Mouse (Mus musculus): ENCODE measurements around the gene Gm44973.
"Not testable (repeated sequence)": the region's sequence is repeated elsewhere in the genome, so short reads cannot be mapped to it uniquely, and the experiment has no call there.

Gm44973 gene

GRCm38 (mm10) chr7:5052438-5052837 lies 37.1 kb downstream of the Gm44973 start:
- DNase-seq: no peak

DNA sequence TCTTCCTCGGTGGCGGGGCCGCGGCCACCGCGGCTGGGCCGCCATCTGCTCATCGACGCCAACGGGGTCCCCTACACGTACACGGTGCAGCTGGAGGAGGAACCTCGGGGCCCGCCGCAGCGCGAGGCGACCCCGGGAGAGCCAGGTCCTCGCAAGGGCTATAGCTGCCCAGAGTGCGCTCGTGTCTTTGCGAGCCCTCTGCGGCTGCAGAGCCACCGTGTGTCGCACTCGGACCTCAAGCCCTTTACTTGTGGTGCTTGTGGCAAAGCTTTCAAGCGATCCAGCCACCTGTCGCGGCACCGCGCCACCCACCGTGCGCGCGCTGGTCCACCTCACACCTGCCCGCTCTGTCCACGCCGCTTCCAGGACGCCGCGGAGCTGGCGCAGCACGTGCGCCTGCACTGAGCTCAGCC lies 37.6 kb downstream of the Gm44973 start:
- DNase-seq: no peak

- DNase-seq: no peak
These were observed 38.3 kb downstream of the Gm44973 start for GRCm38 (mm10) chr7:5053456-5054179.

DNA sequence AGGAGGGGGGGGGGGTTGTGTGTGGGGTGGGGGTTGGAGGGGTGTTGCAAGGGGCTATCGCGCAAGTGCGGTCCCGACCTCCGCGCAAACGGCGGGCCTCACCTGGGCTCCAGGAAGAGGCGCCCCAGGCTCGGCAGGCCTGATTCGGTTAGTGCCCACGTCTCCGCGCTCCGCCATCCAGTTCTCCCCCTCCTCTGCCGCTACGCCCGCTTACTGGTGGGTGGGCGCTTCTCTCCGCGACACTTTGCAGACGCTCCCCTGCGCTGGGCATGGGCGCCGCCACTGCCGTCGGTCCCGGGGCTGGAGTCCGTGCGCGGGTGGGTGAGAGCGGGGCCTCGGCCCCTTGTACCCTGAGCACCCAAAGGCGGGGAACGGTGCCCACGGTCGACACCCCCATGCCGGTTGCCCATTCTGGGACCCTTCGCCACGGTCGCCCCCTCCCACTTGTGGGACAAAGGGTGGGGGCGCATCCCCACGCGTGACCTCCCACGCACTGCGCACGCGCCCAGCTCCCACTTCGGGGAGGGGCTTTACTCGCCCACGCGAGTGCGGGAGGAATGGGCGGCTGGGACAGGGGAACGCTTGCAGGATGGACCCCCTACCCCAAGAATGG lies 41.5 kb downstream of the Gm44973 start:
- no peak for DNase-seq

DNA sequence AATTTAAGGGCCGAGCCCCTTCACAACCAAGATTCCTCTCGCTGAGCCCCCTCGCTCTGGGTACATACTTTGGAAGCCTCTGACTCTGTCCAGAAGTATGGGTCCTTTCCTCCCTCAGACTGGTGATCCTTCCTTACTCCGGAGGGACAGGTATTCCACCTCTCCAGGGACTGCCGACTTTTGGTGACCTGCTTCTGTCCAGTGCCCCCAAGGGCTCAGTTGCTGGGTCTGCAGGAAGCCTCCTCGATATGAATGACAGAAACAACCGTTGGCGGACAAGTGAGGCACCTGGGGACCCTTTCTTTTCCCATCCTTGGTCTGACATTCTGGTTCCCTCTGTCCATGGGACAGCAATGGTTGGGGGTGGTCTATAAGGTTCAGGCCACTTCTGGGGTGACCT lies 42.1 kb downstream of the Gm44973 start:
- DNase-seq: no peak

GRCm38 (mm10) chr7:5057804-5058203 lies 42.5 kb downstream of the Gm44973 start:
- no peak for DNase-seq

GRCm38 (mm10) chr7:5058631-5059030 lies 43.3 kb downstream of the Gm44973 start:
- DNase-seq: no peak

- no peak for DNase-seq
These were observed 44.1 kb downstream of the Gm44973 start for GRCm38 (mm10) chr7:5059421-5059820.

DNA sequence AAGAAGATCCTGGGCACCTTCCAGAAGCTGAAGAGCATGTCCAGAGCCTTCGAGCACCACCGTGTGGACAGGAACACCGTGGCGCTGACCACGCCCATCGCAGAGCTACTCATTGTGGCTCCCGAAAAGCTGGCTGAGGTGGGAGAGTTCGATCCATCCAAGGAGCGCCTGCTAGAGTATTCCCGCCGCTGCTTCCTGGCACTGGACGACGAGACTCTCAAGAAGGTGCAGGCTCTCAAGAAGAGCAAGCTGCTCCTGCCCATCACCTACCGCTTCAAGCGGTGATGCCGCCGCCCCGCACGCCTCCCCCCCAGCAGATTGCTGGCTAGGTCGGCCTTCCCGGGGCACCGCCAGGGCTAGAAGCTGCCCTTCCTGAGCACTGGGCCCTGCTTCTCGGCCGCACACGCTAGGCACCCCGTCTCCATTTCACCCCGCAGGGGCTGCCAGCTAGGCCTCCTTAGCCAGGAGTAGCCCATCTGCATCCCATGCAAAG lies 45.0 kb downstream of the Gm44973 start:
- DNase-seq: peak; percentile 81 to 86

DNA sequence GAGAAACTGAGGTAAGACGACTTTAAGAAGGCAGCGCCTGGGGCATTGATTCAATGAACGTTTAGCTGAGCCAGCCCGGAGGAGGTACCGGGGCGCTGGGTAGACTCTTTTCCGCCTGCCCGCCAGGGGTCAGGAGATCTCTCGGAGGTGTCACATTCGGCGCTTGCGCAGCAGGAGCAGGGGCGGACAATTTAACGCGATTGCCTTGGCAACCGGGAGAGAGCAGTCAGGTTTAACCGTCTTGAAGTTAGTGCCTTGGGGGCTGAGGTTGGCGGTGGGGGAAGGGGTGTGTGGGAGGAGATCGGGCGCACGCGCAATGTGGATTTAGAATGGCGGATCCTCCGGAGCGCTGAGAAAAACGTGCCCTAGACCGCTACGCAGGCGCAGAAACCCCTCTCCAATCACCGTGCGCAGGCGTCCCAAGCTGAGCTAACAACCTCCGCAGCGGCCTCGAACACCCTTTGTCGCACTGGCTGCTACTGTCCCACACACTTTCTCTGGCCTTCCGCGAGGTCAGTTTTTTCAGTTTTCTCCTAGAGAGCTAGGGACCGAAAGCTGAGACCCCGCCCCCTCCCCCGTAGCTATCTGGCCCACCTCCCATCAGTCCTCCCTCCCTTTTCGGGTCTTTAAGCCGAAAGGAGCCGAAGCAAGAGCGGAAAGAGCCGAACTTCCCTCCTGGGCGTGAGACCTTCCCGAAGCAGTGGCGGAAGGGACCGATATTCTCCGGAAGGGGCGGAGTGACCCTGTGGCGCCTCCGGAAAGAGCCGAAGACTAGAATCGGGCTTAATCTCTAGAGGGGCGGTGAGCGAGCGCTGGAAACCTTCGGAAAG lies 45.9 kb downstream of the Gm44973 start:
- DNase-seq: peak; percentile 97 to 98

DNA sequence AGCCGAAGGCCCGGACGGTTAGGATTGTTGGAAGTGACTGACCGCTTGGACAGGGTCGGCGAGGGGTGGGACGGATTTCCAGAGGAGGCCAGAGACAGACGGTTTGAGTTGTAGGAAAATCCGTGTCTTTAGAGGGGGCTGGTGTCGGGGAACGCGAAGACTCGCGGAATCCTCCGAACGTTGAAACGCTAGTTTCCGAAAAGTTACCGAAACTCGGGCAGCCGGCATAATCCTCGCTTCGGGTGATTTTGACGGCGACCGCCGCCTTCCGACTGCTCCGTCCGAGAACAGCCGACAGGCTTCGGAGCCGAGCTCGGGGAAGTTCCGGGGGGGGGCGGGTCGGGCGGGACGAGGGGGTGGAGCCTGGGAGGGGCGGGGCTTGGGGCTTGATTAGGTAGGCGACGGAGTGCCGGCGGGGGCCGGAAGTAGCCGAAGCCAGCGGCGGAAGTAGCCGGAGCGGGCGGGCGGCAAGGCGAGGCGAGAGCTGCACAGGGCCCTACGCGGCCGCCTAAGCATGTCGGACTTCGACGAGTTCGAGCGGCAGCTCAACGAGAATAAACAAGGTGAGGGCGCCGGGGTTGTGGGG lies 46.6 kb downstream of the Gm44973 start, which contains the start of gene U2af2:
Gene U2af2 (plus strand): TSS at position 370 of the 586 bp plus-strand sequence.
- DNase-seq: peak; percentile 92 to 93

- DNase-seq: peak in 1 of 2 experiments; percentile 73
These were observed 47.2 kb downstream of the Gm44973 start for GRCm38 (mm10) chr7:5062360-5063001.

GRCm38 (mm10) chr7:5064886-5065285 lies 49.6 kb downstream of the Gm44973 start:
- no peak for DNase-seq

DNA sequence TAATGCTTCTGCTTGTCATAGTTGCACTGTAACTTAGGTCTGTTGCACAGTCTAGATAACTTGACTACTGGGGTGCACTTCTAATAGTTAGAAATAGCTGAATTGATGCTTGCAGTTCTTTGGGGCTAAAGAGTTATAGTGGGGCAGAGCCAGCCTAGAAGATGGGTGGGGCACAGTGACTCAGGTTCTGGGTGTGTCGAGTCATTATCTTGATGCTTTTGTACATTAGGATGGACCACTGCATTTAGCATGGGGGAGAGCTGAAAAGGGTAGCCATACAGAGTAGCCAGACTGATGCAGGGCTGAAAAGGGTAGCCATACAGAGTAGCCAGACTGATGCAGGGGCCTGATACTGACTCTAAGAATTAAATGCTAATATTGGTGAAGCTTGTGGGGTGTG lies 58.3 kb downstream of the Gm44973 start:
- no peak for DNase-seq

DNA sequence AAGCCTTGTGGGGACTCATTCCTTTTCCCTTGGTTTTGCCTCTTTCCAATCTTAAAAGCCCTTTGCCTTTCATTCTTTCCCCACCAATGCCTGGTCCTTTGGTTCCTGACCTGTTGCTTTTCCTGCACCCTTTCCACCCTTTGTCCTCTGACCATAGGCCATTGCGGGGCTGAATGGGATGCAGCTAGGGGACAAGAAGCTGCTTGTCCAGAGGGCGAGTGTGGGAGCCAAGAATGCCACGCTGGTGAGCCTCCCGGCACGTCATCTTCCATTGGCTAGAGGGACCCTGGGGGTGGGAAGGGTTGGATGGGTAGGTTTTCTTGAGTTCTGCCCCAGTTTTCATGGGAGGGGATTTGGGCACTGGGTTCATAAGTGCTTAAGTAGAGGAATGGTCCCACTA lies 59.7 kb downstream of the Gm44973 start:
- DNase-seq: no peak

GRCm38 (mm10) chr7:5076931-5077330 lies 61.6 kb downstream of the Gm44973 start:
- no peak for DNase-seq

DNA sequence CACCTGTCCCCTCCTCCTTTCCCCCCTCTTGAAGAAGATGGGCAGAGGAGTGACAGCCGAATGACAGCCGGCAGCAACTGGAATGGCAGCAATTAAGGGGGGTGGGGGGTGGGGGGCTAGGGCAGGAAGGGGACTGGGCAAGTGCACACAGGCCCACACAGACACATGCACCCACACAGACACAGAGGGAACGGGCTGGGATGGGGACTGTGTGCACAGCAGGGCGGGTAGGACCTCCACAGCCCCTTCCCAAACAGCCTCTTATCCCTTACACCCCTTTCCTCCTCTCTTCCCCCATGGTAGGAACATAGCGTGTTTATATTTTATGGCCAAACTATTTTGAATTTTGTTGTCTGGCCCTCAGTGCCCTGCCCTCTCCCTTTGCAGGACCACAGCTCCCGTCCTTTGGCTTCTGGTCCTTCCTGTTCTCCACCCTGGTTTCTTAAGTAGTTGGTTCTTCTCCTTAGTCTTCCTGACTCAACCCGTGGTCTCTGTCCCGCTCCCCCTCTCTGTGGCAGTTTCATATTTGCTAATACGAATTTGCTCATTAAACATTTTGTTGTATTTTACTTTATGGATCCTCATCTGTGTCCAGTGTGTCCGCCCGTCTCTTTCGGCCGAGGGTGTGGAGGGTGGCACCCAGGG lies 64.2 kb downstream of the Gm44973 start:
- DNase-seq: not testable (repeated sequence)

- DNase-seq: peak; percentile 97 to 98
These were observed 64.9 kb downstream of the Gm44973 start, which contains the start of gene Epn1 for GRCm38 (mm10) chr7:5080010-5080751. Gene Epn1 (plus strand): TSS chr7:5080235.

GRCm38 (mm10) chr7:5080815-5081214 lies 65.5 kb downstream of the Gm44973 start:
- no peak for DNase-seq

GRCm38 (mm10) chr7:5081241-5081640 lies 65.9 kb downstream of the Gm44973 start:
- DNase-seq: no peak

GRCm38 (mm10) chr7:5081939-5082338 lies 66.6 kb downstream of the Gm44973 start:
- no peak for DNase-seq
